1 mouse cellular context compared by ENCODE assay signal in genomic region chr2:36152401-36152800, GRCm38 (mm10). TPM values are rescaled to one million over a fixed set of nuclear protein-coding genes. Genes with fewer than 3 reads are reported as not detected.
"Had no signal": no experiment of that assay in that cellular context is flagged by ENCODE, and none has a peak within 500 bp of the region (broad histone marks: within the 10 kb centered on the region; RNA-seq: fewer than 3 reads in every experiment).

No protein-coding gene starts in this region.

RNA-seq across cellular contexts. Expression of gene Lhx6, which starts 47.2 kb away (rescaled TPM):
- polyA plus RNA-seq: inflammation-experienced regulatory T-cells, adult 6 months had no signal
